Mouse (Mus musculus) hindbrain, embryonic 14.5 days (tissue): ENCODE measurements at regions not wholly inside any gene's neighbourhood (a gene's known extent, or its start where the extent isn't known, plus 50 kb on each side); places are given as distances from the start of the nearest gene placed in this dataset.

Experiments
- ATAC-seq: fragments of 200-750 bp; cut with Nextera tagmentation; 2 replicates; pipeline ENCODE4 v1.8.0; 2017; ENCODE audit warnings: moderate number of reproducible peaks, mild to moderate bottlenecking, moderate TSS enrichment, moderate library complexity; ENCODE audit not compliant: low FRiP score
- DNase-seq: peaks from one replicate; pipeline ENCODE4 v3.0.0-alpha.2; 2015; ENCODE audit warnings: low spot score
- H3K27ac ChIP-seq: fragments of 300-500 bp; sonication (generic); 2 replicates; pipeline ENCODE4 v1.5.1; 2014; ENCODE audit warnings: mild to moderate bottlenecking, moderate library complexity
- H3K27me3 ChIP-seq: fragments of 300-500 bp; sonication (generic); 2 replicates; pipeline ENCODE4 v1.6.1; 2014; ENCODE audit warnings: mild to moderate bottlenecking, low read length, mixed read lengths; ENCODE audit not compliant: control insufficient read depth, insufficient read depth
- H3K36me3 ChIP-seq: fragments of 300-500 bp; sonication (generic); replicated peaks from 2 replicates; pipeline ENCODE4 v1.6.1; 2014; ENCODE audit not compliant: control insufficient read depth, insufficient read depth
- H3K4me1 ChIP-seq: fragments of 300-500 bp; sonication (generic); replicated peaks from 2 replicates; pipeline ENCODE4 v1.6.1; 2014; ENCODE audit warnings: antibody characterized with exemption, low read length, mixed read lengths; ENCODE audit not compliant: control insufficient read depth, insufficient read depth
- H3K4me2 ChIP-seq: fragments of 300-500 bp; sonication (generic); replicated peaks from 2 replicates; pipeline ENCODE4 v1.6.1; 2014; ENCODE audit warnings: mild to moderate bottlenecking, moderate library complexity
- H3K4me3 ChIP-seq: fragments of 300-500 bp; sonication (generic); replicated peaks from 2 replicates; pipeline ENCODE4 v1.5.1; 2014; ENCODE audit warnings: mild to moderate bottlenecking, low read length
- H3K9ac ChIP-seq: fragments of 300-500 bp; sonication (generic); 2 replicates; pipeline ENCODE4 v1.6.1; 2014
- H3K9me3 ChIP-seq: fragments of 300-500 bp; sonication (generic); 2 replicates; pipeline ENCODE4 v1.6.1; 2016; ENCODE audit warnings: low read length; ENCODE audit not compliant: control insufficient read depth
- WGBS: fragments of 180-500 bp; shearing (Covaris S2); extraction: QIAGEN DNeasy Blood & Tissue Kit; methylation state at CpG from one replicate; pipeline ENCODE4 v1.1.7; 2014; 5-methylcytosine and 5-hydroxymethylcytosine counted together

GRCm38 (mm10) chr15:36874555-36874954 is 133.0 kb downstream of the Zfp706 start:
- H3K9ac ChIP-seq, result no peak overlapping the region; the same call in 1 of the 2 replicates
- DNase-seq (no peak), ATAC-seq (no peak)
- H3K4me2 ChIP-seq, result no peak overlapping the region
- H3K27ac ChIP-seq, result no peak overlapping the region
- WGBS, result 80% methylated on average over 4 of the region's 4 CpGs
- no peaks in the 10 kb centered on the region for H3K27me3 ChIP-seq
- H3K36me3 ChIP-seq, result no peaks in the 10 kb centered on the region
- no peak overlapping the region for H3K4me3 ChIP-seq
- peaks cover 25% of the 10 kb centered on the region for H3K4me1 ChIP-seq
- H3K9me3 ChIP-seq, result no peaks in the 10 kb centered on the region

- Histone ChIP-seq H3K4me1 (peaks cover 22% of the 10 kb centered on the region), H3K27me3 (no peaks in the 10 kb centered on the region), H3K27ac (peak overlapping the region; percentile 75), H3K9me3 (no peaks in the 10 kb centered on the region), H3K9ac (no peak overlapping the region; the same call in 1 of the 2 replicates), H3K4me2 (peak overlapping the region; percentile 26; the same call in 1 of the 2 replicates), H3K4me3 (no peak overlapping the region), H3K36me3 (no peaks in the 10 kb centered on the region)
- 11% methylated on average over 5 of the region's 5 CpGs for WGBS
- ATAC-seq (peak; percentile 44), DNase-seq (no peak)
These were observed 133.7 kb downstream of the Zfp706 start for GRCm38 (mm10) chr15:36873884-36874243.

- H3K27ac ChIP-seq, result peak overlapping the region; percentile 75
- peaks cover 16% of the 10 kb centered on the region for H3K4me1 ChIP-seq
- 10% methylated on average over 10 of the region's 10 CpGs for WGBS
- H3K4me2 ChIP-seq, result peak overlapping the region; percentile 26; the same call in 1 of the 2 replicates
- ATAC-seq (peak; percentile 84), DNase-seq (peak; percentile 70)
- H3K9me3 ChIP-seq, result no peaks in the 10 kb centered on the region
- no peak overlapping the region for H3K4me3 ChIP-seq
- H3K9ac ChIP-seq, result no peak overlapping the region; the same call in 1 of the 2 replicates
- H3K27me3 ChIP-seq, result no peaks in the 10 kb centered on the region
- no peaks in the 10 kb centered on the region for H3K36me3 ChIP-seq
These were observed 134.3 kb downstream of the Zfp706 start for GRCm38 (mm10) chr15:36873058-36873883.

GRCm38 (mm10) chr15:36872566-36872965 is 135.0 kb downstream of the Zfp706 start:
- H3K9me3 ChIP-seq, result no peaks in the 10 kb centered on the region
- no peaks in the 10 kb centered on the region for H3K36me3 ChIP-seq
- no peak overlapping the region for H3K4me3 ChIP-seq
- no peak overlapping the region for H3K9ac ChIP-seq
- ATAC-seq, result no peak
- WGBS, result 86% methylated on average over 2 of the region's 2 CpGs
- no peaks in the 10 kb centered on the region for H3K27me3 ChIP-seq
- no peak overlapping the region for H3K4me2 ChIP-seq
- H3K4me1 ChIP-seq, result peaks cover 16% of the 10 kb centered on the region
- DNase-seq, result no peak
- no peak overlapping the region for H3K27ac ChIP-seq

GRCm38 (mm10) chr15:36870717-36871116 is 136.9 kb downstream of the Zfp706 start:
- Histone ChIP-seq H3K27ac (no peak overlapping the region), H3K4me3 (no peak overlapping the region), H3K36me3 (no peaks in the 10 kb centered on the region), H3K27me3 (no peaks in the 10 kb centered on the region), H3K9me3 (no peaks in the 10 kb centered on the region), H3K4me2 (no peak overlapping the region), H3K9ac (no peak overlapping the region), H3K4me1 (peaks cover 16% of the 10 kb centered on the region)
- ATAC-seq, result no peak
- 96% methylated on average over 7 of the region's 7 CpGs for WGBS
- DNase-seq, result no peak

GRCm38 (mm10) chr15:36870094-36870493 is 137.5 kb downstream of the Zfp706 start:
- Histone ChIP-seq H3K27me3 (no peaks in the 10 kb centered on the region), H3K4me2 (no peak overlapping the region), H3K9me3 (no peaks in the 10 kb centered on the region), H3K27ac (no peak overlapping the region), H3K9ac (no peak overlapping the region), H3K4me3 (no peak overlapping the region), H3K36me3 (no peaks in the 10 kb centered on the region), H3K4me1 (peaks cover 16% of the 10 kb centered on the region)
- ATAC-seq (no peak), DNase-seq (no peak)
- 90% methylated on average over 9 of the region's 9 CpGs for WGBS

- ATAC-seq, result no peak
- Histone ChIP-seq H3K36me3 (no peaks in the 10 kb centered on the region), H3K4me1 (no peaks in the 10 kb centered on the region), H3K27ac (no peak overlapping the region), H3K9ac (no peak overlapping the region), H3K4me3 (no peak overlapping the region), H3K9me3 (0 out of 2 replicates have a peak, but pooled peaks cover 4% of the 10 kb centered on the region), H3K27me3 (no peaks in the 10 kb centered on the region), H3K4me2 (no peak overlapping the region)
- WGBS, result 73% methylated on average over 1 of the region's 1 CpGs
- DNase-seq, result no peak
These were observed 141.5 kb downstream of the Zfp706 start for GRCm38 (mm10) chr15:36866088-36866487.

- Histone ChIP-seq H3K4me1 (no peaks in the 10 kb centered on the region), H3K36me3 (no peaks in the 10 kb centered on the region), H3K4me2 (no peak overlapping the region), H3K27ac (no peak overlapping the region), H3K27me3 (no peaks in the 10 kb centered on the region), H3K9ac (no peak overlapping the region), H3K9me3 (0 out of 2 replicates have a peak, but pooled peaks cover 4% of the 10 kb centered on the region), H3K4me3 (no peak overlapping the region)
- DNase-seq (no peak), ATAC-seq (no peak)
- WGBS, result 84% methylated on average over 3 of the region's 3 CpGs
These were observed 142.2 kb downstream of the Zfp706 start for GRCm38 (mm10) chr15:36865332-36865731.

GRCm38 (mm10) chr15:36864046-36864445 is 143.5 kb downstream of the Zfp706 start:
- H3K4me3 ChIP-seq, result no peak overlapping the region
- no peak overlapping the region for H3K27ac ChIP-seq
- H3K27me3 ChIP-seq, result no peaks in the 10 kb centered on the region
- H3K4me1 ChIP-seq, result no peaks in the 10 kb centered on the region
- ATAC-seq (no peak), DNase-seq (no peak)
- WGBS, result 83% methylated on average over 2 of the region's 2 CpGs
- H3K9ac ChIP-seq, result no peak overlapping the region
- no peak overlapping the region for H3K4me2 ChIP-seq
- H3K9me3 ChIP-seq, result 0 out of 2 replicates have a peak, but pooled peaks cover 4% of the 10 kb centered on the region
- H3K36me3 ChIP-seq, result no peaks in the 10 kb centered on the region
